Comparison of ENCODE assay signal across 18 mouse cellular contexts in genomic region chr8:11896022-11896662, GRCm38 (mm10). TPM values are rescaled to one million over a fixed set of nuclear protein-coding genes. Genes with fewer than 3 reads are reported as not detected.
DNase-seq lines count a peak whose midpoint lies in the region; ATAC-seq and TF ChIP-seq lines count a peak whose summit lies in the region.
"Had no signal": no experiment of that assay in that cellular context is flagged by ENCODE, and none has a peak within 500 bp of the region (broad histone marks: within the 10 kb centered on the region; RNA-seq: fewer than 3 reads in every experiment).

No protein-coding gene starts in this region.

- 0 out of 2 replicates have a peak, but pooled peaks have one; percentile 35 for ATAC-seq in hindbrain, postnatal 0 days
- ATAC-seq: inflammation-experienced regulatory T-cells, adult 6 months had no signal

- H3K4me3 ChIP-seq in hindbrain, postnatal 0 days (ENCODE audit: low read length) = no peak overlapping the region
- H3K4me3 ChIP-seq: embryonic facial prominence, embryonic 12.5 days had no signal

- no peak for TF ChIP-seq CTCF in hindbrain, postnatal 0 days (IDR thresholded peaks at IDR 0.05; ENCODE audit: low read depth)

- WGBS in hindbrain, postnatal 0 days = 37% methylated on average over 13 of the region's 13 CpGs

- no peaks in the 10 kb centered on the region for H3K9me3 ChIP-seq in hindbrain, postnatal 0 days (ENCODE audit: low read length)
- H3K9me3 ChIP-seq: embryonic facial prominence, embryonic 12.5 days had no signal

- no peak overlapping the region for H3K4me2 ChIP-seq in hindbrain, postnatal 0 days (ENCODE audit: low read depth, low read length)
- H3K4me2 ChIP-seq: embryonic facial prominence, embryonic 12.5 days; lung, embryonic 14.5 days had no signal

- no peak overlapping the region for H3K27ac ChIP-seq in hindbrain, postnatal 0 days
- H3K27ac ChIP-seq: embryonic facial prominence, embryonic 12.5 days had no signal

- peak; percentile 3 for DNase-seq in embryo, embryonic 10 days (ENCODE audit: low spot score)
- DNase-seq in embryo, embryonic 9.5 days (ENCODE audit: extremely low spot score) = no peak
- DNase-seq in urinary bladder, adult 2 months (ENCODE audit: low spot score) = peak; percentile 13
- DNase-seq in urinary bladder, postnatal 10 days (ENCODE audit: low spot score) = no peak
- DNase-seq in hindbrain, postnatal 0 days (ENCODE audit: low spot score) = no peak
- peak; percentile 82 for DNase-seq in retina, postnatal 1 day
- DNase-seq in T-cell, adult 2 months (ENCODE audit: low spot score) = no peak
- no peak for DNase-seq in spleen, postnatal 10 days (ENCODE audit: low spot score in 2 of 2)
- DNase-seq: cerebellum, adult 18-20 months; layer of hippocampus, adult 9-11 months; lung, embryonic 14.5 days had no signal

- no peaks in the 10 kb centered on the region for H3K27me3 ChIP-seq in hindbrain, postnatal 0 days (ENCODE audit: insufficient read depth, low read length)
- H3K27me3 ChIP-seq: embryonic facial prominence, embryonic 12.5 days had no signal

- no peak overlapping the region for H3K9ac ChIP-seq in hindbrain, postnatal 0 days (replicated peaks; ENCODE audit: low read length)
- H3K9ac ChIP-seq: embryonic facial prominence, embryonic 12.5 days; lung, embryonic 14.5 days had no signal

- H3K4me1 ChIP-seq in hindbrain, postnatal 0 days (ENCODE audit: insufficient read depth, low read length) = no peaks in the 10 kb centered on the region
- H3K4me1 ChIP-seq: embryonic facial prominence, embryonic 12.5 days had no signal

- H3K36me3 ChIP-seq in hindbrain, postnatal 0 days (ENCODE audit: insufficient read depth, low read length) = no peaks in the 10 kb centered on the region
- H3K36me3 ChIP-seq: embryonic facial prominence, embryonic 12.5 days had no signal

RNA-seq across cellular contexts. Expression of gene Tex29, which starts 55.9 kb away (rescaled TPM):
- polyA plus RNA-seq in urinary bladder, adult 2 months (2012; rRNA removed) = 0.09 TPM in 1 of 2 replicates, not detected in the other
- total RNA-seq in hindbrain, postnatal 0 days (2014; rRNA removed) = not detected in 2 replicates
- polyA plus RNA-seq in hindbrain, postnatal 0 days (2015; fragmentation: Nextera tagmentation; extraction: Ambion mirVana) = 0.58 and 1.3 TPM in 2 replicates
- total RNA-seq: CH12.LX; gastrocnemius, postnatal 4 days; liver, adult 2 months had no signal
- polyA plus RNA-seq: heart, embryonic 14.5 days; inflammation-experienced regulatory T-cells, adult 6 months; liver, adult 2 months; lung, embryonic 14.5 days; stomach, embryonic 14.5 days had no signal

Comparison
In these comparisons a context has a peak if more than half of its experiments do, and no peak if none do; other contexts are left out.
1. DNase-seq: peak in embryo, embryonic 10 days (single experiment), urinary bladder, adult 2 months (single experiment) and retina, postnatal 1 day (single experiment); none in embryo, embryonic 9.5 days (single experiment), urinary bladder, postnatal 10 days (single experiment), hindbrain, postnatal 0 days (single experiment), T-cell, adult 2 months (single experiment) and spleen, postnatal 10 days (0 of 2).